Mouse (Mus musculus): Measurements from ENCODE around the gene Tmco1.

DNA sequence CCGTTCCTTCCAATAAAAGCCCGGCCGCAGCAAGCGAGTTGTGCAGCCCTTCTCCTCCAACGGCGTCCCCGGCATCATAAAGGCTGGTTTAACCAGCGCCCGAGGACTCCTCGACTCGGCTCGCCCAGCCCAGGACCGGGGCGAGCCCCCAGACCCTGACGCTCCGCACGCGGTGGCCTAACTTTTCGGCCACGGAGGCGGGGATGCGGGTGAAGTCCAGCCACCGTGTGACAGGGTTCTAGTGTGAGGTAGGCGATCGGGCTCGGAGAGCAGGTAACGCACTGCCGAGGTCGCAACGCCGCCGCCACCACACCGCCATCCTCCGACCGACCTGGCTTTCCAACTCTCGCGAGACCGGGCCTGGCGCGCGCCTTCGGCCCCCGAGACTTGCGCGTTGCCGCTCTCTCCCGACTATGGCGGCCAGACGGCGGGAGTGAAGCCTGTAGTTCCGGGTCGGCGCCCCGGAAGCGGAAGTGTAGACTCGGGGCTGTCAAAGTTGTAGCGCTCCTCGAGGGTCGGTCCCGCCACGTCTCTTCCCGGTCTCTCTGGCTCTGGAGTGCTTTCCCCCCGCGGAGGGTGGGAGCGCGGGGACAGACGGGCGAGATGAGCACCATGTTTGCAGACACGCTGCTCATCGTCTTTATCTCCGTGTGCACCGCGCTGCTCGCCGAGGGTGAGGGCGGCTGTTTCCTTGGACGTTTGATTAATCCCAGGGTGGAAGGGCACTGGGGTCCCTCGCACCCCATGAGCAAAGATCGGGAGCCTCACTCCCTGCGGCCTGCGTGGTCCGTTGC lies at the start of gene Tmco1:
- peak; percentile 66 for TF ChIP-seq MAX (IDR thresholded peaks at IDR 0.05; ENCODE audit: low read length)
- peak in 1 of 2 experiments; percentile 36; a peak in 2 of 4 replicates for TF ChIP-seq EP300 (IDR thresholded peaks at IDR 0.05; ENCODE audit: low read depth in 1 of 2, low read length in 2 of 2)
- peak; percentile 91 for TF ChIP-seq ELF1 (IDR thresholded peaks at IDR 0.05; ENCODE audit: low read depth, low read length)
- no peak for TF ChIP-seq GATA1 (IDR thresholded peaks at IDR 0.05; ENCODE audit: low read depth, low read length)
- peak; percentile 77 for TF ChIP-seq MXI1 (IDR thresholded peaks at IDR 0.05; ENCODE audit: low read depth, low read length)
- TF ChIP-seq HCFC1 (IDR thresholded peaks at IDR 0.05; ENCODE audit: low read depth, low read length): peak; percentile 95
